Mouse (Mus musculus): ENCODE data around the gene Ddb2.

Ddb2 gene

GRCm38 (mm10) chr2:91236601-91237510 lies at the start of gene Ddb2:
TSS of gene Ddb2 (minus strand) at chr2:91236982.
- CTCF ChIA-PET: interaction anchor here (0.6 kb wide), 2 partner anchors 207 to 287 kb away, joined by 3 to 5 read pairs; no protein-coding TSS in a partner anchor

DNA sequence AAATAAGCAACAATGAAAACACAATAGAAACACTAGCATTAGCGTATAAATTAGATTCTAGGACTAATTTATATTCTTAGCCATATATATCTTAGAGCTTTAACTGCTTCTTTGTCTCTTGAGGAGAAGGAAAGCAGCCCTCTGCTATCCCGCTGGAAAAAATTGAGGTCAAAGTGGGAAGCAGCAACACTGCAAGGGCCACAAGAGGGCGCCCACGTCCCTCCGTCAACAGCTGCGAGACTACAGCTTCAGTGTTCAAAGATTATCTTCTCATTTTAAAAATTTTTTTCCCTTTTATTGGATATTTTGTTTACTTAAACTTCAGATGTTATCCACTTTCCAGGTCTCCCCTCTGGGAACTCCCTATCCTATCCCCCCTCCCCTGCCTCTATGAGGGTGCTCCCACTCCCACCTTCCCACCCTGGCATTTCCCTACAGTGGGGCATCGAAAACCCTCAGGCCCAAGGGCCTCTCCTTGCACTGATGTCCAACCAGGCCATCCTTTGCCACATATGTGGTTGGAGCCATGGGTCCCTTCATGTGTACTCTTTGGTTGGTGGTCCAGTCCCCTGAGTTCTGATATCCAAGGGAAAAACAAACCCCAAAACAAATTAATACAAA lies 49.2 kb upstream of the Ddb2 start:
- CTCF ChIA-PET: interaction anchor here (0.7 kb wide), 1 partner anchor 313 kb away, joined by 9 read pairs; no protein-coding TSS in a partner anchor

- CTCF ChIA-PET: no interaction called here
Measured at GRCm38 (mm10) chr2:91284375-91285199, 47.8 kb upstream of the Ddb2 start.

GRCm38 (mm10) chr2:91283972-91284371 lies 47.2 kb upstream of the Ddb2 start:
- CTCF ChIA-PET: interaction anchor here (0.7 kb wide), 1 partner anchor 139 kb away, joined by 3 read pairs; no protein-coding TSS in a partner anchor

GRCm38 (mm10) chr2:91281366-91281765 lies 44.6 kb upstream of the Ddb2 start:
- CTCF ChIA-PET: interaction anchor here (0.7 kb wide), 1 partner anchor 13 kb away, joined by 3 read pairs; no protein-coding TSS in a partner anchor

- CTCF ChIA-PET: no interaction called here
Measured at GRCm38 (mm10) chr2:91279372-91279755, 42.6 kb upstream of the Ddb2 start.

GRCm38 (mm10) chr2:91278749-91279371 lies 42.1 kb upstream of the Ddb2 start:
- CTCF ChIA-PET: no interaction called here

DNA sequence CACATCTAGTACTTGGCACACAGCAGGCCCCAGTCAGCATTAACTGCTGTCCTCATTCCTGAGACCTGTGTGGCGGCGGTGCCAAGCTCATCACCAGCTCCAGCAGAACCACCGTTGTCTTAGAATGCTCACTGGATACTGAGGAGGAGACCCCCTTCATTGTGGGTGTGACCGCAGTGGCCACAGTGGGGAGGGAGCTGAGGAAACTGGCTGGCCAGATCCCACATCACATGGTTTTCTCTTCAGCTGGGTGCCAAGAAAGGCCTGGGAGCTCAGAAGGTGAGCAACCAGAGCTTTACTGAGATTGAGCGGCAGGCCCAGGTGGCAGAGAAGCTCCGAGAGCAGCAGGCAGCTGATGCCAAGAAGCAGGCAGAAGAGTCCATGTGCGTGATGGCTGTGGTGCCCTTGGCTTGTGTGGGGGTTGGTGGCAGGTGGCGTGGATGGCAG lies 32.9 kb upstream of the Ddb2 start:
- CTCF ChIA-PET: no interaction called here

- CTCF ChIA-PET: interaction anchor here (0.6 kb wide), 1 partner anchor 276 kb away, joined by 4 read pairs; no protein-coding TSS in a partner anchor
Measured at GRCm38 (mm10) chr2:91268706-91269105, 31.9 kb upstream of the Ddb2 start.

DNA sequence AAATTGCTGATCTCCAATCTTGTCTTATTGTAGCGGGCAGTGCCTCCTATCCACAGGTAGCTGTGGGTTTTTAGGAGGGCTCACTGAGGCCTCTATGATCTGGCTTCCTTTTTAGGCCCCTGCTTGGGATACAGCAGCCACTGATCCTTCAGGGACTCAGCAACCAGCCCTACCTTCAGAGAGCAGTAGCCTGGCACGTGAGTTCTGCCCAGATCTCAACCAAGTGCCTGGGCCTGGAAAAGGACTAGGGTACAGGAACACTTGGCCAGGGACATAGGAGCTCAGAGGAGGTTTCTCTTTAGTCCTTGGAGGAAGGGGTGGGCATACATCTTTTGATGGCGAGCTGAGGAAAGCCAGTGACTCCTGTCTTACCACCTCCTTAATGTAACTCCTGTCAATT lies 31.3 kb upstream of the Ddb2 start:
- CTCF ChIA-PET: no interaction called here

- CTCF ChIA-PET: interaction anchor here (0.6 kb wide), 1 partner anchor 318 kb away, joined by 5 read pairs; no protein-coding TSS in a partner anchor
Measured at GRCm38 (mm10) chr2:91264711-91265681, 28.2 kb upstream of the Ddb2 start, which contains the start of gene Arfgap2. TSS of gene Arfgap2 (plus strand) at chr2:91264974.

- CTCF ChIA-PET: no interaction called here
Measured at GRCm38 (mm10) chr2:91263692-91264660, 27.2 kb upstream of the Ddb2 start.

- CTCF ChIA-PET: no interaction called here
Measured at GRCm38 (mm10) chr2:91259493-91259892, 22.7 kb upstream of the Ddb2 start.

DNA sequence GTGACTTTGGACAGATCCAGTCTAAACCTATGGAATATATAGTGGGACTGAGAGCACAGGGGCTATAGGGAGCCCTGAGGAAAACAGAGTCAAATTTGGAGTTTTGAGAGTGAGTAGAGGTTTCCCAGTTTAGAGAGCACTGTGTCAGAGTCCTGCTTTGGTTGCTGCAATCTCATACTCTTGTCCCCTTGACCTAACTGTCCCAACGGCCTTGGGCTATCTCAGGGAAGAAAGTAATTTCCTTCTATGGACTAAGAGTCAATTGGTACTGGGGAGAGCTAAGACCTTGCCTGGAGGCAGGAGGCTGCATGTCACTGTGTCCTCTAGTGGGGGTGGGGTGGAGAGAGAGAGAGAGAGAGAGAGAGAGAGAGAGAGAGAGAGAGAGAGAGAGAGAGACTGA lies 22.0 kb upstream of the Ddb2 start:
- CTCF ChIA-PET: no interaction called here

GRCm38 (mm10) chr2:91258054-91258453 lies 21.3 kb upstream of the Ddb2 start:
- CTCF ChIA-PET: no interaction called here

DNA sequence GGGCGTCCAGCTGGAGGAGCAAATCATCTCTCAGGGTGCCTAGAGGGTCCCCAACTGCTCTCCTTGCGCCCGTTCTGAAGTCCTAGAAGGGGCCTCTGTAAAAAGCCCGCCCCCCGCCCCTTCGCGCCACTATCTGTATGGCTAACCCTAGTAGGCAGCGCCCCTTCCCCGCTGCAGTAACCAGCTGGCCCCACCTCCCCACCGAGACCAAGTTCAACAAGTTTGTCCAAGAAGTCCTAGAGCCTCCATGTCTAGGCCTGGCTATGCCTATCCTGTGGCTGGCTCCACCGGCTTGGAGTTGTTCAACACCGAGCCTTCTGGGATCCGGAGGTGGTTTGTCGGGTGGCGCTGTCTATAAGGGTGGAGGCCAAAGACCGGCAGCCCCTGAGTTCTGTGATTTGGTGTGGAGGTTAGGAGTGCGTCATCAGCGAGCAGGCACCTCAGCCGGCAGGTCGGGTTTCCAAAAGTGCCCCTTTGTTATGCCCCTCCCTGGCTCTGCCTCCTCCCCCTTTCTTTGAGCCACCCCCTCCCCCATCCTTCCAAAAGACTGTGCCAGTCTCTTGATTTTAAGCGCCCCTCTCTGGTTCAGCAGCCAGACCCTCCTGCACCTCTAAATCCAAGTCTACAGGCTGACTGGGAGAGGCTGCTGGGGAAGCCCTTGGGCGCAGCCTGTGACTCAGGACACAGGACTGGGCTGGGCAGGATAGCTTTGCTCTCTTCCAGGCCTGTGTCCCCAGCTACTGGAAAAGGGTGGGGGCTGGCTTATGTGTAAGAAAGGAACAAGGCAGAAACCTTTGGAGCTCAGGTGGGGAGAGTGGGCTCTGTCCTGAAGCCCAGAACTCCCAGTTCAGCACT lies 20.6 kb upstream of the Ddb2 start:
- CTCF ChIA-PET: no interaction called here

GRCm38 (mm10) chr2:91256256-91257125 lies 19.7 kb upstream of the Ddb2 start:
- CTCF ChIA-PET: interaction anchor here (0.8 kb wide), 1 partner anchor 27 kb away, joined by 3 read pairs; no protein-coding TSS in a partner anchor

Measured in spleen, embryonic (tissue).